16 mouse cellular contexts compared by ENCODE assay signal in genomic region chr15:52892244-52892950, GRCm38 (mm10).
DNase-seq lines count a peak whose midpoint lies in the region; ATAC-seq and TF ChIP-seq lines count a peak whose summit lies in the region.
"Had no signal": no experiment of that assay in that cellular context is flagged by ENCODE, and none has a peak within 500 bp of the region (broad histone marks: within the 10 kb centered on the region; RNA-seq: fewer than 3 reads in every experiment).

No protein-coding gene starts in this region.

- H3K4me1 ChIP-seq in forebrain, embryonic 14.5 days (ENCODE audit: control insufficient read depth, insufficient read depth, low read length): no peaks in the 10 kb centered on the region
- no peaks in the 10 kb centered on the region for H3K4me1 ChIP-seq in forebrain, embryonic 12.5 days
- no peaks in the 10 kb centered on the region for H3K4me1 ChIP-seq in lung, embryonic 14.5 days (ENCODE audit: insufficient read depth)
- H3K4me1 ChIP-seq in forebrain, embryonic 16.5 days (replicated peaks; ENCODE audit: control insufficient read depth, insufficient read depth, low read length): peaks cover 10% of the 10 kb centered on the region; the same call in 1 of the 2 replicates
- H3K4me1 ChIP-seq: megakaryocyte, embryonic 14.5 days; stomach, embryonic 15.5 days had no signal

- TF ChIP-seq CTCF in lung, embryonic 14.5 days (IDR thresholded peaks at IDR 0.05; ENCODE audit: low read depth): no peak

- H3K9me3 ChIP-seq in forebrain, embryonic 14.5 days (replicated peaks; ENCODE audit: control insufficient read depth, low read length): no peaks in the 10 kb centered on the region
- H3K9me3 ChIP-seq in forebrain, embryonic 12.5 days: no peaks in the 10 kb centered on the region
- H3K9me3 ChIP-seq in lung, embryonic 14.5 days (ENCODE audit: low read depth, low read length): no peaks in the 10 kb centered on the region
- H3K9me3 ChIP-seq in forebrain, embryonic 16.5 days (ENCODE audit: control insufficient read depth, low read length): no peaks in the 10 kb centered on the region; the same call in 1 of the 2 replicates
- H3K9me3 ChIP-seq: stomach, embryonic 15.5 days had no signal

- H3K4me2 ChIP-seq in forebrain, embryonic 14.5 days (ENCODE audit: low read length): no peak overlapping the region
- no peak overlapping the region for H3K4me2 ChIP-seq in forebrain, embryonic 12.5 days
- H3K4me2 ChIP-seq in lung, embryonic 14.5 days: no peak overlapping the region
- no peak overlapping the region for H3K4me2 ChIP-seq in forebrain, embryonic 16.5 days (ENCODE audit: low read length)
- H3K4me2 ChIP-seq: liver, embryonic 11.5 days; stomach, embryonic 15.5 days had no signal

- H3K36me3 ChIP-seq in forebrain, embryonic 14.5 days (ENCODE audit: control insufficient read depth, insufficient read depth, low read length): no peaks in the 10 kb centered on the region
- H3K36me3 ChIP-seq in forebrain, embryonic 12.5 days (replicated peaks): no peaks in the 10 kb centered on the region
- no peaks in the 10 kb centered on the region for H3K36me3 ChIP-seq in lung, embryonic 14.5 days (ENCODE audit: insufficient read depth)
- no peaks in the 10 kb centered on the region for H3K36me3 ChIP-seq in forebrain, embryonic 16.5 days (ENCODE audit: control insufficient read depth, insufficient read depth)
- H3K36me3 ChIP-seq: stomach, embryonic 15.5 days had no signal

- ATAC-seq in forebrain, embryonic 14.5 days: no peak
- ATAC-seq in forebrain, embryonic 12.5 days (ENCODE audit: low FRiP score): no peak
- ATAC-seq in lung, embryonic 14.5 days (ENCODE audit: insufficient read depth): no peak
- peak; percentile 79 for ATAC-seq in forebrain, embryonic 16.5 days
- ATAC-seq: inflammation-experienced regulatory T-cells, adult 6 months; lung, postnatal 0 days had no signal

- no peak overlapping the region for H3K4me3 ChIP-seq in forebrain, embryonic 14.5 days (ENCODE audit: low read depth, low read length)
- no peak overlapping the region for H3K4me3 ChIP-seq in forebrain, embryonic 12.5 days (replicated peaks)
- no peak overlapping the region for H3K4me3 ChIP-seq in lung, embryonic 14.5 days (ENCODE audit: low read depth, low read length)
- no peak overlapping the region for H3K4me3 ChIP-seq in forebrain, embryonic 16.5 days (replicated peaks; ENCODE audit: low read length)
- H3K4me3 ChIP-seq: megakaryocyte, embryonic 14.5 days; stomach, embryonic 15.5 days had no signal

- DNase-seq in forebrain, embryonic 14.5 days (ENCODE audit: low spot score): peak; percentile 53
- peak; percentile 16 for DNase-seq in lung, embryonic 14.5 days
- DNase-seq in lung, adult 18-20 months: no peak
- DNase-seq in mesoderm, embryonic 11.5 days (ENCODE audit: low read depth, low spot score): peak; percentile 12
- no peak for DNase-seq in kidney, postnatal 10 days
- DNase-seq: cerebellum, adult 9-10 months; heart, postnatal 14 days; retina, postnatal 1 day; thymus, postnatal 4 days had no signal

- H3K9ac ChIP-seq in forebrain, embryonic 14.5 days (ENCODE audit: low read length): no peak overlapping the region
- no peak overlapping the region for H3K9ac ChIP-seq in forebrain, embryonic 12.5 days
- no peak overlapping the region for H3K9ac ChIP-seq in lung, embryonic 14.5 days
- H3K9ac ChIP-seq in forebrain, embryonic 16.5 days (replicated peaks; ENCODE audit: low read depth, low read length): no peak overlapping the region
- H3K9ac ChIP-seq: stomach, embryonic 15.5 days had no signal

- 72% methylated on average over 9 of the region's 9 CpGs for WGBS in forebrain, embryonic 14.5 days
- WGBS in forebrain, embryonic 12.5 days: 83% methylated on average over 9 of the region's 9 CpGs
- WGBS in lung, embryonic 14.5 days: 55% methylated on average over 9 of the region's 9 CpGs
- WGBS in forebrain, embryonic 16.5 days: 59% methylated on average over 9 of the region's 9 CpGs

- no peaks in the 10 kb centered on the region for H3K27me3 ChIP-seq in forebrain, embryonic 14.5 days (replicated peaks; ENCODE audit: control insufficient read depth, insufficient read depth, low read length)
- H3K27me3 ChIP-seq in forebrain, embryonic 12.5 days: no peaks in the 10 kb centered on the region
- H3K27me3 ChIP-seq in lung, embryonic 14.5 days (ENCODE audit: insufficient read depth, low read length): no peaks in the 10 kb centered on the region
- H3K27me3 ChIP-seq in forebrain, embryonic 16.5 days (replicated peaks; ENCODE audit: control insufficient read depth, insufficient read depth, low read length): no peaks in the 10 kb centered on the region
- H3K27me3 ChIP-seq: megakaryocyte, embryonic 14.5 days; stomach, embryonic 15.5 days had no signal

- no peak overlapping the region for H3K27ac ChIP-seq in forebrain, embryonic 14.5 days (ENCODE audit: low read depth, low read length)
- H3K27ac ChIP-seq in forebrain, embryonic 12.5 days: no peak overlapping the region
- no peak overlapping the region for H3K27ac ChIP-seq in lung, embryonic 14.5 days (ENCODE audit: low read depth)
- H3K27ac ChIP-seq in forebrain, embryonic 16.5 days (ENCODE audit: low read length): no peak overlapping the region
- H3K27ac ChIP-seq: stomach, embryonic 15.5 days had no signal

Comparison
In these comparisons a context has a peak if more than half of its experiments do, and no peak if none do; other contexts are left out.
1. DNase-seq: peak in forebrain, embryonic 14.5 days (single experiment), lung, embryonic 14.5 days (single experiment) and mesoderm, embryonic 11.5 days (single experiment); none in lung, adult 18-20 months (0 of 2) and kidney, postnatal 10 days (single experiment).